Mouse (Mus musculus) cerebellum, adult 2 months (tissue): Measurements from ENCODE around the gene Cers5. TPM values are rescaled to one million over a fixed set of nuclear protein-coding genes. Genes with fewer than 3 reads are reported as not detected.
A peak's percentile ranks its signal among the peaks of the same experiment; 100 is the strongest.

Experiments
- DNase-seq, 2 experiments: peaks; one replicate each; pipeline ENCODE4 v3.0.0; 2021
- H3K27ac ChIP-seq: fragments of 200-500 bp; 2 replicates; pipeline ENCODE4 v1.5.1; 2012; ENCODE audit warnings: low read length, control low read depth, inconsistent platforms; ENCODE audit not compliant: insufficient read depth
- H3K27me3 ChIP-seq: fragments of 200-500 bp; 2 replicates; pipeline ENCODE4 v1.6.1; 2012; ENCODE audit warnings: inconsistent platforms, mild to moderate bottlenecking, low read length, moderate library complexity; ENCODE audit not compliant: control insufficient read depth, insufficient read depth
- H3K4me1 ChIP-seq: fragments of 200-500 bp; 2 replicates; pipeline ENCODE4 v1.6.1; 2011; ENCODE audit warnings: low read length; ENCODE audit not compliant: control insufficient read depth, insufficient read depth
- H3K4me3 ChIP-seq: fragments of 200-500 bp; replicated peaks from 2 replicates; pipeline ENCODE3; 2011; ENCODE audit warnings: mild to moderate bottlenecking, low read depth, low read length, control low read depth; ENCODE audit not compliant: insufficient read depth
- CTCF ChIP-seq: fragments of 200-500 bp; IDR thresholded peaks from 2 replicates; pipeline ENCODE4 v1.5.1; 2011; ENCODE audit warnings: low read depth, mild to moderate bottlenecking, control low read depth, low read length, moderate library complexity, borderline replicate concordance; ENCODE audit not compliant: insufficient read depth
- POLR2A ChIP-seq: fragments of 200-500 bp; IDR thresholded peaks from 2 replicates; pipeline ENCODE4 v1.6.1; 2011; ENCODE audit warnings: low read length, control low read depth, borderline replicate concordance; ENCODE audit not compliant: insufficient read depth
- WGBS: fragments of 180-500 bp; shearing (Covaris S2); methylation state at CpG from one replicate; pipeline ENCODE4 v1.1.7; 2018; 5-methylcytosine and 5-hydroxymethylcytosine counted together
- polyA plus RNA-seq: library from polyadenylated mRNA; depleted of rRNA; stranded (reverse); fragments of >200 nt; gene quantifications from 2 replicates; pipeline ENCODE4 v1.2.3, GENCODE M21; 2012

Gene Cers5
- polyA plus RNA-seq, 1 experiment = 40.2 TPM

GRCm38 (mm10) chr15:99772925-99773324 lies 240 bp upstream of the Cers5 start:
- Histone ChIP-seq H3K27me3 (no peaks in the 10 kb centered on the region), H3K4me1 (no peaks in the 10 kb centered on the region; the same call in 1 of the 2 replicates), H3K27ac (no peak overlapping the region), H3K4me3 (no peak overlapping the region)
- no peak for TF ChIP-seq POLR2A
- TF ChIP-seq CTCF = no peak
- WGBS = 37% methylated on average over 3 of the region's 3 CpGs
- no peak for DNase-seq

- DNase-seq = peak; percentile 84 to 86
- TF ChIP-seq CTCF (no peak), POLR2A (peak; percentile 56; the same call in 1 of the 2 replicates)
- peak overlapping the region; percentile 75 for H3K4me3 ChIP-seq
- H3K27ac ChIP-seq = peak overlapping the region; percentile 66
- no peaks in the 10 kb centered on the region; the same call in 1 of the 2 replicates for H3K4me1 ChIP-seq
- H3K27me3 ChIP-seq = no peaks in the 10 kb centered on the region
- WGBS = 0% methylated on average over 41 of the region's 41 CpGs
These were observed 306 bp downstream of the Cers5 start for GRCm38 (mm10) chr15:99772277-99772880.

- under 1% methylated on average over 56 of the region's 59 CpGs for WGBS
- Histone ChIP-seq H3K4me1 (no peaks in the 10 kb centered on the region; the same call in 1 of the 2 replicates), H3K27ac (peak overlapping the region; percentile 66), H3K27me3 (no peaks in the 10 kb centered on the region), H3K4me3 (peak overlapping the region; percentile 75)
- peak in 1 of 2 experiments; percentile 36 for DNase-seq
- TF ChIP-seq CTCF (no peak), POLR2A (no peak)
These were observed 946 bp downstream of the Cers5 start for GRCm38 (mm10) chr15:99771601-99772276.

- TF ChIP-seq CTCF = no peak
- TF ChIP-seq POLR2A = no peak
- Histone ChIP-seq H3K4me3 (peak overlapping the region; percentile 75), H3K27me3 (no peaks in the 10 kb centered on the region), H3K4me1 (no peaks in the 10 kb centered on the region; the same call in 1 of the 2 replicates), H3K27ac (peak overlapping the region; percentile 42; the same call in 1 of the 2 replicates)
- DNase-seq = no peak
- WGBS = 34% methylated on average over 5 of the region's 5 CpGs
These were observed 1.6 kb downstream of the Cers5 start for GRCm38 (mm10) chr15:99771004-99771500.

- WGBS = 100% methylated on average over 1 of the region's 1 CpGs
- TF ChIP-seq CTCF (no peak), POLR2A (no peak)
- no peak for DNase-seq
These were observed 3.9 kb downstream of the Cers5 start for GRCm38 (mm10) chr15:99768761-99769160.

GRCm38 (mm10) chr15:99767467-99767866 lies 5.2 kb downstream of the Cers5 start:
- Histone ChIP-seq H3K27me3 (no peaks in the 10 kb centered on the region), H3K4me1 (no peaks in the 10 kb centered on the region; the same call in 1 of the 2 replicates), H3K27ac (no peak overlapping the region), H3K4me3 (no peak overlapping the region)
- DNase-seq = no peak
- TF ChIP-seq POLR2A = no peak
- WGBS = 84% methylated on average over 4 of the region's 4 CpGs

More at GRCm38 (mm10) chr15:99768761-99769160, 3.9 kb downstream of the Cers5 start:
- no peaks in the 10 kb centered on the region for H3K27me3 ChIP-seq
- H3K4me3 ChIP-seq = no peak overlapping the region
- H3K4me1 ChIP-seq = no peaks in the 10 kb centered on the region; the same call in 1 of the 2 replicates
- no peak overlapping the region for H3K27ac ChIP-seq

- no peak for TF ChIP-seq POLR2A
- TF ChIP-seq CTCF = no peak
- Histone ChIP-seq H3K27ac (no peak overlapping the region), H3K4me1 (no peaks in the 10 kb centered on the region), H3K27me3 (no peaks in the 10 kb centered on the region), H3K4me3 (no peak overlapping the region)
- no peak for DNase-seq
- WGBS = 41% methylated on average over 3 of the region's 3 CpGs
These were observed 18.5 kb downstream of the Cers5 start for GRCm38 (mm10) chr15:99754204-99754603.

- Histone ChIP-seq H3K27ac (no peak overlapping the region), H3K4me3 (no peak overlapping the region), H3K4me1 (peaks cover 4% of the 10 kb centered on the region), H3K27me3 (no peaks in the 10 kb centered on the region)
- no peak for TF ChIP-seq CTCF
- peak; percentile 52 to 73 for DNase-seq
- WGBS = 16% methylated on average over 4 of the region's 4 CpGs
These were observed 32.5 kb downstream of the Cers5 start for GRCm38 (mm10) chr15:99740229-99740628.
